Mouse (Mus musculus): Measurements from ENCODE around the gene Efhc1. TPM values are rescaled to one million over a fixed set of nuclear protein-coding genes. Genes with fewer than 3 reads are reported as not detected.
A peak's percentile ranks its signal among the peaks of the same experiment; 100 is the strongest.

The Efhc1 gene
- polyA plus RNA-seq, 1 experiment, result 4.2 TPM

- no peak for TF ChIP-seq CTCF (IDR thresholded peaks at IDR 0.05; ENCODE audit: low read depth, low read length)
- no peak for TF ChIP-seq EP300 (IDR thresholded peaks at IDR 0.05; ENCODE audit: insufficient read depth, low read depth, low read length)
- no peak for TF ChIP-seq POLR2A (IDR thresholded peaks at IDR 0.05; ENCODE audit: insufficient read depth, low read length)
- Histone ChIP-seq H3K9me3 (replicated peaks; ENCODE audit: control insufficient read depth, insufficient read depth, low read length, poor library complexity, severe bottlenecking) (no peaks in the 10 kb centered on the region), H3K36me3 (ENCODE audit: control insufficient read depth, insufficient read depth, low read length, poor library complexity, severe bottlenecking) (no peaks in the 10 kb centered on the region), H3K27ac (ENCODE audit: insufficient read depth, low read length) (no peak overlapping the region), H3K27me3 (ENCODE audit: control insufficient read depth, insufficient read depth, low read length, poor library complexity, severe bottlenecking) (no peaks in the 10 kb centered on the region), H3K4me3 (ENCODE audit: low read depth, low read length) (no peak overlapping the region), H3K4me1 (ENCODE audit: control insufficient read depth, insufficient read depth, low read length) (no peaks in the 10 kb centered on the region), H3K9ac (ENCODE audit: low read depth, poor library complexity, severe bottlenecking) (no peak overlapping the region)
Measured at GRCm38 (mm10) chr1:20969642-20970041, 18.2 kb downstream of the Efhc1 start.

- no peak for TF ChIP-seq POLR2A (IDR thresholded peaks at IDR 0.05; ENCODE audit: insufficient read depth, low read length)
- TF ChIP-seq EP300 (IDR thresholded peaks at IDR 0.05; ENCODE audit: insufficient read depth, low read depth, low read length), result no peak
- TF ChIP-seq CTCF (IDR thresholded peaks at IDR 0.05; ENCODE audit: low read depth, low read length), result no peak
- no peaks in the 10 kb centered on the region for H3K9me3 ChIP-seq (replicated peaks; ENCODE audit: control insufficient read depth, insufficient read depth, low read length, poor library complexity, severe bottlenecking)
- H3K36me3 ChIP-seq (ENCODE audit: control insufficient read depth, insufficient read depth, low read length, poor library complexity, severe bottlenecking), result no peaks in the 10 kb centered on the region
- no peaks in the 10 kb centered on the region for H3K4me1 ChIP-seq (ENCODE audit: control insufficient read depth, insufficient read depth, low read length)
- no peaks in the 10 kb centered on the region for H3K27me3 ChIP-seq (ENCODE audit: control insufficient read depth, insufficient read depth, low read length, poor library complexity, severe bottlenecking)
- no peak overlapping the region for H3K27ac ChIP-seq (ENCODE audit: insufficient read depth, low read length)
- H3K4me3 ChIP-seq (ENCODE audit: low read depth, low read length), result no peak overlapping the region
- H3K9ac ChIP-seq (ENCODE audit: low read depth, poor library complexity, severe bottlenecking), result no peak overlapping the region
Measured at GRCm38 (mm10) chr1:20973389-20973788, 22.0 kb downstream of the Efhc1 start.

GRCm38 (mm10) chr1:20974341-20975135, 23.1 kb downstream of the Efhc1 start:
- TF ChIP-seq EP300 (IDR thresholded peaks at IDR 0.05; ENCODE audit: insufficient read depth, low read depth, low read length) (peak; percentile 58; the same call in 1 of the 2 replicates), POLR2A (IDR thresholded peaks at IDR 0.05; ENCODE audit: insufficient read depth, low read length) (no peak)
- Histone ChIP-seq H3K4me1 (ENCODE audit: control insufficient read depth, insufficient read depth, low read length) (no peaks in the 10 kb centered on the region), H3K4me3 (ENCODE audit: low read depth, low read length) (no peak overlapping the region), H3K27me3 (ENCODE audit: control insufficient read depth, insufficient read depth, low read length, poor library complexity, severe bottlenecking) (no peaks in the 10 kb centered on the region), H3K9ac (ENCODE audit: low read depth, poor library complexity, severe bottlenecking) (no peak overlapping the region), H3K36me3 (ENCODE audit: control insufficient read depth, insufficient read depth, low read length, poor library complexity, severe bottlenecking) (no peaks in the 10 kb centered on the region), H3K27ac (ENCODE audit: insufficient read depth, low read length) (peak overlapping the region; percentile 16; the same call in 1 of the 2 replicates), H3K9me3 (replicated peaks; ENCODE audit: control insufficient read depth, insufficient read depth, low read length, poor library complexity, severe bottlenecking) (no peaks in the 10 kb centered on the region)

GRCm38 (mm10) chr1:20980553-20980952, 29.1 kb downstream of the Efhc1 start:
- Histone ChIP-seq H3K27me3 (ENCODE audit: control insufficient read depth, insufficient read depth, low read length, poor library complexity, severe bottlenecking) (no peaks in the 10 kb centered on the region), H3K27ac (ENCODE audit: insufficient read depth, low read length) (no peak overlapping the region), H3K4me1 (ENCODE audit: control insufficient read depth, insufficient read depth, low read length) (no peaks in the 10 kb centered on the region), H3K9ac (ENCODE audit: low read depth, poor library complexity, severe bottlenecking) (no peak overlapping the region), H3K9me3 (replicated peaks; ENCODE audit: control insufficient read depth, insufficient read depth, low read length, poor library complexity, severe bottlenecking) (no peaks in the 10 kb centered on the region), H3K36me3 (ENCODE audit: control insufficient read depth, insufficient read depth, low read length, poor library complexity, severe bottlenecking) (no peaks in the 10 kb centered on the region), H3K4me3 (ENCODE audit: low read depth, low read length) (no peak overlapping the region)
- TF ChIP-seq POLR2A (IDR thresholded peaks at IDR 0.05; ENCODE audit: insufficient read depth, low read length) (no peak), CTCF (IDR thresholded peaks at IDR 0.05; ENCODE audit: low read depth, low read length) (no peak), EP300 (IDR thresholded peaks at IDR 0.05; ENCODE audit: insufficient read depth, low read depth, low read length) (no peak)

GRCm38 (mm10) chr1:20981764-20982163, 30.3 kb downstream of the Efhc1 start:
- Histone ChIP-seq H3K27ac (ENCODE audit: insufficient read depth, low read length) (no peak overlapping the region), H3K9me3 (replicated peaks; ENCODE audit: control insufficient read depth, insufficient read depth, low read length, poor library complexity, severe bottlenecking) (no peaks in the 10 kb centered on the region), H3K4me1 (ENCODE audit: control insufficient read depth, insufficient read depth, low read length) (peaks cover 2% of the 10 kb centered on the region), H3K4me3 (ENCODE audit: low read depth, low read length) (no peak overlapping the region), H3K36me3 (ENCODE audit: control insufficient read depth, insufficient read depth, low read length, poor library complexity, severe bottlenecking) (no peaks in the 10 kb centered on the region), H3K9ac (ENCODE audit: low read depth, poor library complexity, severe bottlenecking) (no peak overlapping the region), H3K27me3 (ENCODE audit: control insufficient read depth, insufficient read depth, low read length, poor library complexity, severe bottlenecking) (no peaks in the 10 kb centered on the region; the same call in 1 of the 2 replicates)
- no peak for TF ChIP-seq CTCF (IDR thresholded peaks at IDR 0.05; ENCODE audit: low read depth, low read length)
- no peak for TF ChIP-seq POLR2A (IDR thresholded peaks at IDR 0.05; ENCODE audit: insufficient read depth, low read length)
- TF ChIP-seq EP300 (IDR thresholded peaks at IDR 0.05; ENCODE audit: insufficient read depth, low read depth, low read length), result no peak

- no peaks in the 10 kb centered on the region for H3K36me3 ChIP-seq (ENCODE audit: control insufficient read depth, insufficient read depth, low read length, poor library complexity, severe bottlenecking)
- no peak overlapping the region for H3K27ac ChIP-seq (ENCODE audit: insufficient read depth, low read length)
- no peak overlapping the region for H3K4me3 ChIP-seq (ENCODE audit: low read depth, low read length)
- no peak overlapping the region for H3K9ac ChIP-seq (ENCODE audit: low read depth, poor library complexity, severe bottlenecking)
- H3K9me3 ChIP-seq (replicated peaks; ENCODE audit: control insufficient read depth, insufficient read depth, low read length, poor library complexity, severe bottlenecking), result no peaks in the 10 kb centered on the region
- peaks cover 2% of the 10 kb centered on the region for H3K4me1 ChIP-seq (ENCODE audit: control insufficient read depth, insufficient read depth, low read length)
- H3K27me3 ChIP-seq (ENCODE audit: control insufficient read depth, insufficient read depth, low read length, poor library complexity, severe bottlenecking), result no peaks in the 10 kb centered on the region; the same call in 1 of the 2 replicates
- TF ChIP-seq CTCF (IDR thresholded peaks at IDR 0.05; ENCODE audit: low read depth, low read length), result no peak
- TF ChIP-seq EP300 (IDR thresholded peaks at IDR 0.05; ENCODE audit: insufficient read depth, low read depth, low read length), result no peak
Measured at GRCm38 (mm10) chr1:20984103-20984502, 32.7 kb downstream of the Efhc1 start.

Measured in ES-Bruce4 (cell line).